In the genomic region with DNA sequence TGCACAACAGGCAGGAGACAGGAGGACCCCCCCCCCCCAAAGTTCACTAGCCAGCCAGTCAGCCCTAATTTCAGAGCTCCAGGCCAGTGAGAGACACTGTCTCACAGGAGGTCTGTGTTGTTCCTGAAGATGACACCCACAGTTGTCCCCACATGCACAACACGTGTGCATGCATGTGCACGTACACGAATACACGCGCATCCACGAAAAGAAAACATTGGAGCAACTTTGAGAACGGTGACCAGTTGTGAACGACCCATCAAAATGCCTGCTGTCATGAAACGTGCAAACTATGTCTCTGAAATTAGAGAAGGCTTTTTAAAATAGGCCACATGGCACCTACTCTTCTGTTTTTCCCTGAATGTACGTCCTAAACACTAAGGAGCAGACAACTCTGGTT, we compare ENCODE assay signal across 24 mouse cellular contexts. TPM values are rescaled to one million over a fixed set of nuclear protein-coding genes. Genes with fewer than 3 reads are reported as not detected.
A peak's percentile ranks its signal among the peaks of the same experiment; 100 is the strongest.
DNase-seq lines count a peak whose midpoint lies in the region; ATAC-seq lines count a peak whose summit lies in the region.
"Had no signal": no experiment of that assay in that cellular context is flagged by ENCODE, and none has a peak within 500 bp of the region (broad histone marks: within the 10 kb centered on the region; RNA-seq: fewer than 3 reads in every experiment).

No protein-coding gene starts in this region.

- H3K27me3 ChIP-seq in intestine, embryonic 15.5 days (replicated peaks) = no peaks in the 10 kb centered on the region
- H3K27me3 ChIP-seq in intestine, embryonic 16.5 days (replicated peaks; ENCODE audit: control insufficient read depth, insufficient read depth, low read length) = no peaks in the 10 kb centered on the region
- peaks cover 21% of the 10 kb centered on the region for H3K27me3 ChIP-seq in liver, embryonic 13.5 days
- 0 out of 2 replicates have a peak, but pooled peaks cover 6% of the 10 kb centered on the region for H3K27me3 ChIP-seq in forebrain, embryonic 11.5 days (ENCODE audit: control insufficient read depth, insufficient read depth, low read length)
- H3K27me3 ChIP-seq: Patski had no signal

- no peaks in the 10 kb centered on the region for H3K9me3 ChIP-seq in intestine, embryonic 15.5 days
- H3K9me3 ChIP-seq in intestine, embryonic 16.5 days (ENCODE audit: control insufficient read depth, low read length) = no peaks in the 10 kb centered on the region
- no peaks in the 10 kb centered on the region for H3K9me3 ChIP-seq in liver, embryonic 13.5 days (replicated peaks)
- no peaks in the 10 kb centered on the region for H3K9me3 ChIP-seq in forebrain, embryonic 11.5 days (ENCODE audit: control insufficient read depth, low read length)
- H3K9me3 ChIP-seq: embryonic facial prominence, embryonic 10.5 days; heart, embryonic 12.5 days; hindbrain, embryonic 10.5 days had no signal

- WGBS in intestine, embryonic 15.5 days = 94% methylated on average over 10 of the region's 10 CpGs
- 94% methylated on average over 10 of the region's 10 CpGs for WGBS in intestine, embryonic 16.5 days
- 83% methylated on average over 10 of the region's 10 CpGs for WGBS in liver, embryonic 13.5 days (ENCODE audit: insufficient replicate concordance)
- 92% methylated on average over 10 of the region's 10 CpGs for WGBS in macrophage (ENCODE audit: missing documents)
- WGBS in forebrain, embryonic 11.5 days = 95% methylated on average over 10 of the region's 10 CpGs

- no peak overlapping the region for H3K4me3 ChIP-seq in intestine, embryonic 15.5 days (replicated peaks)
- H3K4me3 ChIP-seq in intestine, embryonic 16.5 days (ENCODE audit: low read length) = no peak overlapping the region
- no peak overlapping the region for H3K4me3 ChIP-seq in liver, embryonic 13.5 days (replicated peaks)
- peak overlapping the region; percentile 88 for H3K4me3 ChIP-seq in macrophage (ENCODE audit: inconsistent target)
- H3K4me3 ChIP-seq in forebrain, embryonic 11.5 days (ENCODE audit: low read depth, low read length) = no peak overlapping the region

- no peaks in the 10 kb centered on the region for H3K36me3 ChIP-seq in intestine, embryonic 15.5 days
- H3K36me3 ChIP-seq in intestine, embryonic 16.5 days (ENCODE audit: control insufficient read depth, insufficient read depth, low read length) = no peaks in the 10 kb centered on the region
- H3K36me3 ChIP-seq in liver, embryonic 13.5 days = no peaks in the 10 kb centered on the region
- H3K36me3 ChIP-seq in macrophage (ENCODE audit: inconsistent target) = no peaks in the 10 kb centered on the region
- no peaks in the 10 kb centered on the region for H3K36me3 ChIP-seq in forebrain, embryonic 11.5 days (ENCODE audit: control insufficient read depth, insufficient read depth, low read length)
- H3K36me3 ChIP-seq: embryonic facial prominence, embryonic 10.5 days; heart, embryonic 12.5 days; hindbrain, embryonic 10.5 days had no signal

- H3K79me2 ChIP-seq in macrophage (ENCODE audit: inconsistent target) = peaks cover 59% of the 10 kb centered on the region

- no peak overlapping the region for H3K9ac ChIP-seq in intestine, embryonic 15.5 days
- H3K9ac ChIP-seq in intestine, embryonic 16.5 days (ENCODE audit: low read depth, low read length) = no peak overlapping the region
- H3K9ac ChIP-seq in liver, embryonic 13.5 days = no peak overlapping the region
- H3K9ac ChIP-seq in forebrain, embryonic 11.5 days (ENCODE audit: low read length) = no peak overlapping the region
- H3K9ac ChIP-seq: heart, embryonic 12.5 days; hindbrain, embryonic 14.5 days had no signal

- peaks cover 5% of the 10 kb centered on the region for H3K4me1 ChIP-seq in intestine, embryonic 15.5 days (replicated peaks)
- H3K4me1 ChIP-seq in intestine, embryonic 16.5 days (ENCODE audit: control insufficient read depth, insufficient read depth, low read length) = peaks cover 7% of the 10 kb centered on the region; the same call in 1 of the 2 replicates
- H3K4me1 ChIP-seq in liver, embryonic 13.5 days (replicated peaks) = peaks cover 23% of the 10 kb centered on the region
- peaks cover 5% of the 10 kb centered on the region; the same call in 1 of the 2 replicates for H3K4me1 ChIP-seq in forebrain, embryonic 11.5 days (replicated peaks; ENCODE audit: control insufficient read depth, insufficient read depth, low read length)

- no peak overlapping the region for H3K27ac ChIP-seq in intestine, embryonic 15.5 days
- H3K27ac ChIP-seq in intestine, embryonic 16.5 days (ENCODE audit: low read length) = no peak overlapping the region
- H3K27ac ChIP-seq in liver, embryonic 13.5 days = no peak overlapping the region
- peak overlapping the region; percentile 84; the same call in 1 of the 2 replicates for H3K27ac ChIP-seq in macrophage
- no peak overlapping the region for H3K27ac ChIP-seq in forebrain, embryonic 11.5 days (ENCODE audit: low read depth, low read length)
- H3K27ac ChIP-seq: embryonic facial prominence, embryonic 10.5 days; gastrocnemius, adult 2 months; hindbrain, embryonic 10.5 days; hindbrain, embryonic 14.5 days had no signal

- peak overlapping the region; percentile 93; the same call in 1 of the 2 replicates for H3K4me2 ChIP-seq in intestine, embryonic 15.5 days (replicated peaks)
- H3K4me2 ChIP-seq in intestine, embryonic 16.5 days (ENCODE audit: low read depth, low read length) = no peak overlapping the region; the same call in 1 of the 2 replicates
- peak overlapping the region; percentile 69; the same call in 1 of the 2 replicates for H3K4me2 ChIP-seq in liver, embryonic 13.5 days
- H3K4me2 ChIP-seq in forebrain, embryonic 11.5 days (ENCODE audit: low read depth, low read length, severe bottlenecking) = no peak overlapping the region

- no peak for ATAC-seq in intestine, embryonic 15.5 days
- no peak for ATAC-seq in intestine, embryonic 16.5 days
- ATAC-seq in liver, embryonic 13.5 days (ENCODE audit: low read depth) = no peak
- ATAC-seq in megakaryocyte-erythroid progenitor cell, adult 5-6 weeks (replicated peaks; ENCODE audit: low FRiP score, low TSS enrichment, poor library complexity, severe bottlenecking) = no peak
- no peak for ATAC-seq in forebrain, embryonic 11.5 days (replicated peaks; ENCODE audit: low FRiP score)
- ATAC-seq: forebrain, embryonic 14.5 days; Patski had no signal

- DNase-seq in A20 (ENCODE audit: low read depth, low spot score) = peak; percentile 68
- DNase-seq in liver, embryonic 13.5 days = no peak
- DNase-seq in forebrain, embryonic 11.5 days (ENCODE audit: low spot score) = no peak
- DNase-seq: cerebellum, adult 2 months; cerebellum, postnatal 10 days; gastrocnemius, adult 2 months; gastrocnemius, postnatal 25 days had no signal

RNA-seq across cellular contexts. Expression of a gene that starts 1.7 kb away (rescaled TPM):
- polyA plus RNA-seq in intestine, embryonic 15.5 days (2015; fragmentation: Nextera tagmentation; extraction: Ambion mirVana) = 7.9 and 8.3 TPM in 2 replicates
- 8.1 and 8.8 TPM in 2 replicates for polyA plus RNA-seq in intestine, embryonic 16.5 days (2015; fragmentation: Nextera tagmentation; extraction: Ambion mirVana)
- 6.7 and 7.5 TPM in 2 replicates for polyA plus RNA-seq in liver, embryonic 13.5 days (2015; fragmentation: Nextera tagmentation; extraction: Ambion mirVana)
- 1,000 to 10,000 TPM in 5 of 26 experiments, 100 to 1,000 TPM in 21; 274 to 1,392 (median 527) TPM for total RNA-seq in macrophage (2018; cell fraction: chromatin; rRNA removed)
- total RNA-seq in macrophage (2018; cell fraction: cytosol; rRNA removed) = 100 to 1,000 TPM in 14 of 26 experiments, 10 to 100 TPM in 12; 64.0 to 184 (median 105) TPM
- total RNA-seq in macrophage (2018; cell fraction: nucleus; rRNA removed) = 1,000 to 10,000 TPM in 2 of 26 experiments, 100 to 1,000 TPM in 24; 189 to 1,164 (median 456) TPM
- 49.3 to 81.1 TPM (median 53.6 TPM) in 3 replicates for polyA plus RNA-seq in macrophage (2018)
- 0.09 and 1.5 TPM in 2 replicates for total RNA-seq in megakaryocyte-erythroid progenitor cell, adult 5-6 weeks (2014; fragmentation: Nextera tagmentation)
- total RNA-seq in megakaryocyte-erythroid progenitor cell, adult 5-6 weeks (2017) = 0.99 and 3.8 TPM in 2 replicates
- polyA plus RNA-seq in forebrain, embryonic 11.5 days (2014; fragmentation: Nextera tagmentation; extraction: Ambion mirVana) = 0.11 and 0.27 TPM in 2 replicates

RNA-seq across cellular contexts. Expression of a gene that starts 34.1 kb away (rescaled TPM):
- 30.5 and 38.5 TPM in 2 replicates for polyA plus RNA-seq in intestine, embryonic 15.5 days (2015; fragmentation: Nextera tagmentation; extraction: Ambion mirVana)
- polyA plus RNA-seq in intestine, embryonic 16.5 days (2015; fragmentation: Nextera tagmentation; extraction: Ambion mirVana) = 74.3 and 102 TPM in 2 replicates
- polyA plus RNA-seq in liver, embryonic 13.5 days (2015; fragmentation: Nextera tagmentation; extraction: Ambion mirVana) = 0.13 and 0.19 TPM in 2 replicates
- 10 to 100 TPM; 12.0 to 95.0 (median 30.7) TPM for total RNA-seq in macrophage (2018; cell fraction: chromatin; rRNA removed)
- 100 to 1,000 TPM in 2 of 26 experiments, 10 to 100 TPM in 24; 10.4 to 108 (median 39.3) TPM for total RNA-seq in macrophage (2018; cell fraction: cytosol; rRNA removed)
- total RNA-seq in macrophage (2018; cell fraction: nucleus; rRNA removed) = 100 to 1,000 TPM in 3 of 26 experiments, 10 to 100 TPM in 23; 12.2 to 121 (median 39.6) TPM
- 38.3 to 114 TPM (median 88.0 TPM) in 3 replicates for polyA plus RNA-seq in macrophage (2018)
- 0.09 and 0.30 TPM in 2 replicates for total RNA-seq in megakaryocyte-erythroid progenitor cell, adult 5-6 weeks (2014; fragmentation: Nextera tagmentation)
- 0.38 TPM in 1 of 2 replicates, not detected in the other for total RNA-seq in megakaryocyte-erythroid progenitor cell, adult 5-6 weeks (2017)
- 3.7 and 4.8 TPM in 2 replicates for polyA plus RNA-seq in forebrain, embryonic 11.5 days (2014; fragmentation: Nextera tagmentation; extraction: Ambion mirVana)
- total RNA-seq: adrenal gland, adult 18-20 months; adrenal gland, postnatal 14 days; gastrocnemius, adult 2 months; gastrocnemius, postnatal 25 days; granulocyte monocyte progenitor cell, adult 5-6 weeks; heart, adult 8-10 months; heart, postnatal 25 days had no signal
- polyA plus RNA-seq: C2C12 had no signal

RNA-seq across cellular contexts. Expression of a gene that starts 43.4 kb away (rescaled TPM):
- polyA plus RNA-seq in intestine, embryonic 15.5 days (2015; fragmentation: Nextera tagmentation; extraction: Ambion mirVana) = 0.38 TPM in 1 of 2 replicates, not detected in the other
- 0.49 TPM in 1 of 2 replicates, not detected in the other for polyA plus RNA-seq in intestine, embryonic 16.5 days (2015; fragmentation: Nextera tagmentation; extraction: Ambion mirVana)
- 0.15 and 0.35 TPM in 2 replicates for polyA plus RNA-seq in liver, embryonic 13.5 days (2015; fragmentation: Nextera tagmentation; extraction: Ambion mirVana)
- total RNA-seq in macrophage (2018; cell fraction: chromatin; rRNA removed) = 1 to 10 TPM in 9 of 26 experiments, under 1 TPM in 16, not detected in 1; 0.22 to 2.2 (median 0.74) TPM
- total RNA-seq in macrophage (2018; cell fraction: cytosol; rRNA removed) = under 1 TPM; 0.06 to 0.58 (median 0.14) TPM
- 1 to 10 TPM in 2 of 26 experiments, under 1 TPM in 23, not detected in 1; 0.17 to 1.9 (median 0.45) TPM for total RNA-seq in macrophage (2018; cell fraction: nucleus; rRNA removed)
- polyA plus RNA-seq in macrophage (2018) = 0.07 to 0.27 TPM (median 0.10 TPM) in 3 replicates
- not detected in 2 replicates for total RNA-seq in megakaryocyte-erythroid progenitor cell, adult 5-6 weeks (2014; fragmentation: Nextera tagmentation)
- total RNA-seq in megakaryocyte-erythroid progenitor cell, adult 5-6 weeks (2017) = not detected in 2 replicates
- 0.09 TPM in 1 of 2 replicates, not detected in the other for polyA plus RNA-seq in forebrain, embryonic 11.5 days (2014; fragmentation: Nextera tagmentation; extraction: Ambion mirVana)
- total RNA-seq: adrenal gland, adult 18-20 months; gastrocnemius, adult 2 months; gastrocnemius, postnatal 25 days; granulocyte monocyte progenitor cell, adult 5-6 weeks; heart, adult 8-10 months; heart, postnatal 25 days had no signal
- polyA plus RNA-seq: activated CD4-positive, CD25-positive, alpha-beta regulatory T cell, adult 4 months; heart, embryonic 12.5 days had no signal

Comparison
In these comparisons a context has a peak if more than half of its experiments do, and no peak if none do; other contexts are left out.
1. H3K4me2 ChIP-seq: peak in intestine, embryonic 15.5 days (single experiment) and liver, embryonic 13.5 days (single experiment); none in intestine, embryonic 16.5 days (single experiment) and forebrain, embryonic 11.5 days (single experiment).